Mouse (Mus musculus): ENCODE data around the gene Prr5. TPM values are rescaled to one million over a fixed set of nuclear protein-coding genes. Genes with fewer than 3 reads are reported as not detected.

Gene Prr5
- total and polyA plus RNA-seq, 3 experiments: 2.8 to 8.1 (median 4.9) TPM

DNA sequence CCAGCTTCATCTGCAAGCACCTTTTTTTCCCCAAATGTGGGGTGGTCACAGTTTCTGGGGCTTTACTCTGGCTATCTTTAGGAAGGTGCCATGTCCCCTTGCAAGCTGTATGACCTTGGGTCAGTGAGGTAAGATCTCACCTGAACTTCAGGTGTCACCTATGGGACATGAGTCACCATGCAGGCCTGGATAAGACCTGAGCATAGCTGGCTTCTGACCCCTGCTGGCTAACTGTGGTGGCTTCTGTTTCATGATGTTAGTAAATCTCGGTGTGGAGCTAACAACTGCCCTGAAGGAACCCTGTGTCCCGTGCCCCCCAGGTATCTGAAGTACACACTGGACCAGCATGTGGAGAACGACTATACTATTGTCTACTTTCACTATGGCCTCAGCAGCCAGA, 72.2 kb downstream of the Prr5 start:
- intact Hi-C loops (cut with DNase I): no loop called here
- TF ChIP-seq POLR2A (IDR thresholded peaks at IDR 0.05; ENCODE audit: insufficient read depth, low read depth, low read length) (no peak), CTCF (IDR thresholded peaks at IDR 0.05) (peak; percentile 41)
- no peak for DNase-seq
- no peaks in the 10 kb centered on the region for H3K27me3 ChIP-seq (ENCODE audit: control insufficient read depth, insufficient read depth, low read length)
- H3K4me3 ChIP-seq: no peak overlapping the region
- H3K79me2 ChIP-seq (replicated peaks; ENCODE audit: control insufficient read depth, insufficient read depth, low read length): no peaks in the 10 kb centered on the region
- 87% methylated on average over 3 of the region's 3 CpGs for WGBS
- no peaks in the 10 kb centered on the region for H3K36me3 ChIP-seq (ENCODE audit: control insufficient read depth, insufficient read depth, low read length)
- no peak overlapping the region for H3K9ac ChIP-seq (ENCODE audit: low read depth, low read length)
- no peak overlapping the region for H3K27ac ChIP-seq
- H3K4me1 ChIP-seq (ENCODE audit: control insufficient read depth, insufficient read depth, low read length): no peaks in the 10 kb centered on the region

DNA sequence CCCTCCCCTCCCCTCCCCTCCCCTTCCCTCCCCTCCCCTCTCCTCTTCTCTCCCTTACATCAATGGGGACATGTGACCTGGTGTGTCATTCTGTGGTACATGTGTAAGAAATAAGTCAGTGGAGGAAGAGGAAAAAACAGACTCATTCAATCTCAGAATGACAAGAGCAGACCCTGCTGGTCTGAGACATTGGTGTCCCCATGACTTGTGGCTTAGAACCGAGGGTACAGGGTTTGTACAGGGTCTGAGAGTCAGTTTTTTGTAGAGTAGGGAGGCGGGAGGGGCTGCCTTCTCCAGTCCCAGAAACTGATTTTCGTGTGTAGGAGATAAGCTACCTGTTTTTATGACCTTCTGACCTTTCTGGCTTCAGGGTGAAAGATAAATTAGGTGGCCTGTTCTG, 73.9 kb downstream of the Prr5 start:
- WGBS: 43% methylated on average over 3 of the region's 3 CpGs
- Histone ChIP-seq H3K9ac (ENCODE audit: low read depth, low read length) (no peak overlapping the region), H3K27me3 (ENCODE audit: control insufficient read depth, insufficient read depth, low read length) (no peaks in the 10 kb centered on the region), H3K27ac (no peak overlapping the region), H3K4me3 (no peak overlapping the region), H3K36me3 (ENCODE audit: control insufficient read depth, insufficient read depth, low read length) (no peaks in the 10 kb centered on the region), H3K4me1 (ENCODE audit: control insufficient read depth, insufficient read depth, low read length) (no peaks in the 10 kb centered on the region), H3K79me2 (replicated peaks; ENCODE audit: control insufficient read depth, insufficient read depth, low read length) (no peaks in the 10 kb centered on the region)
- intact Hi-C loops (cut with DNase I): no loop called here
- TF ChIP-seq EP300 (IDR thresholded peaks at IDR 0.05; ENCODE audit: insufficient read depth, low read depth, low read length) (no peak), POLR2A (IDR thresholded peaks at IDR 0.05; ENCODE audit: insufficient read depth, low read depth, low read length) (no peak), CTCF (IDR thresholded peaks at IDR 0.05) (no peak)
- no peak for DNase-seq

DNA sequence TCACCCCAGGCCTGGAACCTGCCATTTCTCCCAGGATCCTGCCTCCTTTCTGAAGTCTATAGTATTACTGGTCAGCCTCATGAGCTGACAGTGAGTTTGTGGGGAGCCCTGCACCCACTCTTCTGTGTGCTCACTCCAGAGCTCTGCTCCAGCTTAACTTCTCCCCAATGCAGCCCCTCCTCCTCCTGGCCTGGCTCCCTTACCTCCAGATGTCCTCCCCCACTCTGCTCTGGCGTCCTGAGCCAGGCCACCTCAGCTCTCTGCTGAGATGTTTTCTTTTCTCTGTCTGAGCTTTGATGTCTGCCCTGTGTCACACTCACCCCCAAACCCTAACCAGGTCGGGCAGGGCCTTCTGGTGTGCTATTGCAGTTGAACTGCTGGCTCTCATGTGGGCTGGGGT, 74.9 kb downstream of the Prr5 start:
- no peaks in the 10 kb centered on the region for H3K79me2 ChIP-seq (replicated peaks; ENCODE audit: control insufficient read depth, insufficient read depth, low read length)
- no peaks in the 10 kb centered on the region for H3K4me1 ChIP-seq (ENCODE audit: control insufficient read depth, insufficient read depth, low read length)
- no peaks in the 10 kb centered on the region for H3K27me3 ChIP-seq (ENCODE audit: control insufficient read depth, insufficient read depth, low read length)
- no peak overlapping the region for H3K9ac ChIP-seq (ENCODE audit: low read depth, low read length)
- TF ChIP-seq POLR2A (IDR thresholded peaks at IDR 0.05; ENCODE audit: insufficient read depth, low read depth, low read length) (no peak), EP300 (IDR thresholded peaks at IDR 0.05; ENCODE audit: insufficient read depth, low read depth, low read length) (no peak), CTCF (IDR thresholded peaks at IDR 0.05) (no peak)
- DNase-seq: no peak
- H3K4me3 ChIP-seq: no peak overlapping the region
- intact Hi-C loops (cut with DNase I): no loop called here
- 34% methylated on average over 2 of the region's 2 CpGs for WGBS
- no peaks in the 10 kb centered on the region for H3K36me3 ChIP-seq (ENCODE audit: control insufficient read depth, insufficient read depth, low read length)
- no peak overlapping the region for H3K27ac ChIP-seq

DNA sequence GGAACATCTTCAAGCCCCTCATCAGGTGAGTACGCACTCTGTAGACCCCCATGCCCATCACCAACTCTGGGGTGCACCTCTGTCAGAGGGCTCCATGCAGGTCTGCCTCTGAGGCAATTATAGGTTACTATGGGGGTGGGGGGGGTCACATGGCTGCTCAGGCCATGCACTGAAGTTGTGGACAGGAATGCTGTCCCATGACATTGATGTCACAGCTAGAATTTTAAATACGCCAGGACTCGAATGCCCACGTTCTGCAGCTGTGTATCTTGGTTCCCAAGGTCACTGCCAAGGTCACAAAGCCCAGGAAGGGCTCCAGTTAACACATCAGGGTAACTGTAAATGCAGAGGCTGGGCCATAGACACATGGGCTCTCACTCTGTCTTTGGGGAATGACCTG, 76.4 kb downstream of the Prr5 start:
- no peak for DNase-seq
- Histone ChIP-seq H3K27me3 (ENCODE audit: control insufficient read depth, insufficient read depth, low read length) (no peaks in the 10 kb centered on the region), H3K79me2 (replicated peaks; ENCODE audit: control insufficient read depth, insufficient read depth, low read length) (no peaks in the 10 kb centered on the region), H3K4me1 (ENCODE audit: control insufficient read depth, insufficient read depth, low read length) (no peaks in the 10 kb centered on the region), H3K27ac (no peak overlapping the region), H3K4me3 (no peak overlapping the region), H3K9ac (ENCODE audit: low read depth, low read length) (no peak overlapping the region), H3K36me3 (ENCODE audit: control insufficient read depth, insufficient read depth, low read length) (no peaks in the 10 kb centered on the region)
- 80% methylated on average over 4 of the region's 4 CpGs for WGBS
- intact Hi-C loops (cut with DNase I): no loop called here
- no peak for TF ChIP-seq POLR2A (IDR thresholded peaks at IDR 0.05; ENCODE audit: insufficient read depth, low read depth, low read length)
- no peak for TF ChIP-seq EP300 (IDR thresholded peaks at IDR 0.05; ENCODE audit: insufficient read depth, low read depth, low read length)
- TF ChIP-seq CTCF (IDR thresholded peaks at IDR 0.05): no peak

Other genes with a start within 250 kb of the Prr5 start
- 1 to 10 TPM; 1.1 to 1.7 TPM for gene Shisal1, start 222.5 kb upstream of the Prr5 start, total RNA-seq (2021)
- 1.00 and 1.8 TPM in 2 replicates for gene Shisal1, start 222.5 kb upstream of the Prr5 start, polyA plus RNA-seq (2012; rRNA removed)
- gene Rtl6, start 111.8 kb upstream of the Prr5 start, total RNA-seq (2021): 1 to 10 TPM; 6.8 to 6.9 TPM
- gene Rtl6, start 111.8 kb upstream of the Prr5 start, polyA plus RNA-seq (2012; rRNA removed): 7.6 and 8.6 TPM in 2 replicates
- gene Arhgap8, start 50.4 kb downstream of the Prr5 start, total RNA-seq (2021): 1 to 10 TPM in 1 of 2 experiments, under 1 TPM in 1; 0.70 to 1.5 TPM
- gene Arhgap8, start 50.4 kb downstream of the Prr5 start, polyA plus RNA-seq (2012; rRNA removed): 1.7 and 1.9 TPM in 2 replicates
- 1 to 10 TPM; 1.1 TPM for gene Phf21b, start 186.4 kb downstream of the Prr5 start, total RNA-seq (2021)
- gene Phf21b, start 186.4 kb downstream of the Prr5 start, polyA plus RNA-seq (2012; rRNA removed): 3.3 and 4.1 TPM in 2 replicates